Mouse (Mus musculus) lung, embryonic 14.5 days (tissue): Measurements from ENCODE around the gene Clic5. TPM values are rescaled to one million over a fixed set of nuclear protein-coding genes. Genes with fewer than 3 reads are reported as not detected.

Experiments
- ATAC-seq: fragments of 200-750 bp; cut with Nextera tagmentation; 2 replicates; pipeline ENCODE4 v1.8.0; 2017; ENCODE audit warnings: mild to moderate bottlenecking, moderate TSS enrichment, moderate library complexity; ENCODE audit not compliant: insufficient read depth
- DNase-seq: peaks from one replicate; pipeline ENCODE4 v3.0.0-alpha.2; 2015
- H3K27ac ChIP-seq: fragments of 300-500 bp; sonication (generic); 2 replicates; pipeline ENCODE4 v1.5.1; 2014; ENCODE audit warnings: low read depth, mild to moderate bottlenecking, moderate library complexity
- H3K27me3 ChIP-seq: fragments of 300-500 bp; sonication (generic); 2 replicates; pipeline ENCODE4 v1.6.1; 2014; ENCODE audit warnings: low read length, control low read depth; ENCODE audit not compliant: insufficient read depth
- H3K36me3 ChIP-seq: fragments of 300-500 bp; sonication (generic); 2 replicates; pipeline ENCODE4 v1.6.1; 2014; ENCODE audit warnings: control low read depth; ENCODE audit not compliant: insufficient read depth
- H3K4me1 ChIP-seq: fragments of 300-500 bp; sonication (generic); 2 replicates; pipeline ENCODE4 v1.6.1; 2014; ENCODE audit warnings: antibody characterized with exemption, control low read depth; ENCODE audit not compliant: insufficient read depth
- H3K4me2 ChIP-seq: fragments of 300-500 bp; sonication (generic); 2 replicates; pipeline ENCODE4 v1.6.1; 2014; ENCODE audit warnings: mild to moderate bottlenecking
- H3K4me3 ChIP-seq: fragments of 300-500 bp; sonication (generic); 2 replicates; pipeline ENCODE4 v1.5.1; 2014; ENCODE audit warnings: low read depth, low read length
- H3K9ac ChIP-seq: fragments of 300-500 bp; sonication (generic); 2 replicates; pipeline ENCODE4 v1.6.1; 2014
- H3K9me3 ChIP-seq: fragments of 300-500 bp; sonication (generic); 2 replicates; pipeline ENCODE4 v1.6.1; 2016; ENCODE audit warnings: low read depth, low read length, control low read depth
- CTCF ChIP-seq: IDR thresholded peaks from 2 replicates; pipeline ENCODE4 v1.5.1; 2016; ENCODE audit warnings: antibody characterized with exemption, low read depth
- WGBS: fragments of 180-500 bp; shearing (Covaris S2); extraction: QIAGEN DNeasy Blood & Tissue Kit; methylation state at CpG from one replicate; pipeline ENCODE4 v1.1.7; 2014; 5-methylcytosine and 5-hydroxymethylcytosine counted together
- polyA plus RNA-seq: library from polyadenylated mRNA; unstranded; fragments of >200 nt; fragmentation: Nextera tagmentation; extraction: Ambion mirVana; gene quantifications from 2 replicates; pipeline ENCODE4 v1.2.1, GENCODE M21; 2014

Clic5 gene
- polyA plus RNA-seq: 3.3 and 4.5 TPM in 2 replicates

GRCm38 (mm10) chr17:44188042-44188768 is at the start of gene Clic5:
Gene Clic5 (plus strand): TSS chr17:44188584.
- DNase-seq: peak; percentile 55
- H3K4me1 ChIP-seq: no peaks in the 10 kb centered on the region
- peak; percentile 65; the same call in 1 of the 2 replicates for ATAC-seq
- H3K27me3 ChIP-seq: peaks cover 26% of the 10 kb centered on the region
- peak within 1 kb of the TSS; percentile 39 for H3K4me3 ChIP-seq
- H3K9ac ChIP-seq: peak within 1 kb of the TSS; percentile 26; the same call in 1 of the 2 replicates
- no peak within 1 kb of the TSS for H3K27ac ChIP-seq
- no peaks in the 10 kb centered on the region for H3K9me3 ChIP-seq
- TF ChIP-seq CTCF: peak; percentile 47
- WGBS: 3% methylated on average over 24 of the region's 24 CpGs
- H3K4me2 ChIP-seq: peak within 1 kb of the TSS; percentile 74
- no peaks in the 10 kb centered on the region for H3K36me3 ChIP-seq

- ATAC-seq (no peak), DNase-seq (no peak)
- Histone ChIP-seq H3K27me3 (no peaks in the 10 kb centered on the region), H3K4me3 (no peak overlapping the region), H3K4me2 (no peak overlapping the region), H3K36me3 (no peaks in the 10 kb centered on the region), H3K9me3 (no peaks in the 10 kb centered on the region), H3K4me1 (no peaks in the 10 kb centered on the region), H3K27ac (no peak overlapping the region), H3K9ac (no peak overlapping the region)
- no peak for TF ChIP-seq CTCF
- 80% methylated on average over 1 of the region's 1 CpGs for WGBS
These were observed 42.6 kb upstream of the Clic5 start for GRCm38 (mm10) chr17:44145806-44146205.

- H3K4me3 ChIP-seq: no peak overlapping the region
- H3K9ac ChIP-seq: no peak overlapping the region
- WGBS: 87% methylated on average over 5 of the region's 5 CpGs
- ATAC-seq (no peak), DNase-seq (no peak)
- H3K4me1 ChIP-seq: peaks cover 5% of the 10 kb centered on the region; the same call in 1 of the 2 replicates
- H3K9me3 ChIP-seq: no peaks in the 10 kb centered on the region
- H3K4me2 ChIP-seq: no peak overlapping the region
- H3K36me3 ChIP-seq: no peaks in the 10 kb centered on the region
- no peaks in the 10 kb centered on the region for H3K27me3 ChIP-seq
- TF ChIP-seq CTCF: no peak
- H3K27ac ChIP-seq: no peak overlapping the region
These were observed 40.1 kb upstream of the Clic5 start for GRCm38 (mm10) chr17:44148109-44148846.

DNA sequence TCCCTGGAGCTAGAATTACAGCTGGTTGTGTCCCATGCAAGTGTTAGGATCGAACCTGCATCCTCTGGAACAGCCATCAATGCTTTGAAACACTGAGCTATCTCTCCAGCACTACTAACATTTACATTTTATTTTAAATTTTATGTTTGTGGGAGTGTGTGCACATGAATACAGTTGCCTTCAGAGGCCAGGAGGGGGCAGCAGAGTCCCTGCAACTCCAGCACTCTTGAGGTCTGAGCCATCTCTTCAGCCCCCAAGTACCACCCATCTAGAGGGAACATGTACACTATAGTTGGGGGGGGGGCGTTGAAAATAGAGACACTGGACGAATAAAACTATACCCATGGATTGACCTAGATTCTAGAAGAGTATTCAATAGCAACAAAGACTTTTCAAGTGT is 37.3 kb upstream of the Clic5 start:
- Histone ChIP-seq H3K4me2 (no peak overlapping the region), H3K4me1 (peaks cover 5% of the 10 kb centered on the region; the same call in 1 of the 2 replicates), H3K9ac (no peak overlapping the region), H3K4me3 (no peak overlapping the region), H3K27ac (no peak overlapping the region), H3K9me3 (no peaks in the 10 kb centered on the region), H3K36me3 (no peaks in the 10 kb centered on the region), H3K27me3 (no peaks in the 10 kb centered on the region)
- 75% methylated on average over 3 of the region's 3 CpGs for WGBS
- peak; percentile 62 for DNase-seq
- TF ChIP-seq CTCF: peak; percentile 75
- ATAC-seq: no peak

DNA sequence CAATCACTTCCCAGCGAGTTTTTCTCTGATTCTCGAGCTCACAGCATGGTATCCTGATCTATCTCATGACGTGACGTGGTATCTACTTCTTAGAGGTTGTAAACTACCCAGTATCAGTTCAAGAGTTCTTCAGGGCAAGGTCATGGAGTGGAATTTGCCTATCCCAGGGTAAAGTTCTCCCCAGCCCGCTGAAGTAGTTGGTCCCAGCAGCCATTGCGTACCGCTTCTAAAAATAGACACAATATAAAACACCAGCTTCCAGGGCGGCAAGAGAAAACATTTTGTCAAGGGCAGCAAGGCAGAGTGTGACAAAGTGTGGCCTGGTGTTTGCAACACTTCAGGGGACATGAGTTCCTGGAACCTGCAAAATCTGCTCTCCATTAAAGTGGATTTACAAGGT is 36.5 kb upstream of the Clic5 start:
- no peak overlapping the region for H3K4me2 ChIP-seq
- DNase-seq: no peak
- peaks cover 5% of the 10 kb centered on the region; the same call in 1 of the 2 replicates for H3K4me1 ChIP-seq
- no peak for ATAC-seq
- H3K9ac ChIP-seq: no peak overlapping the region
- WGBS: 47% methylated on average over 8 of the region's 8 CpGs
- no peak overlapping the region for H3K4me3 ChIP-seq
- TF ChIP-seq CTCF: no peak
- no peaks in the 10 kb centered on the region for H3K36me3 ChIP-seq
- no peak overlapping the region for H3K27ac ChIP-seq
- no peaks in the 10 kb centered on the region for H3K27me3 ChIP-seq
- no peaks in the 10 kb centered on the region for H3K9me3 ChIP-seq

- Histone ChIP-seq H3K4me2 (no peak overlapping the region), H3K4me1 (peaks cover 5% of the 10 kb centered on the region; the same call in 1 of the 2 replicates), H3K27ac (no peak overlapping the region), H3K9me3 (no peaks in the 10 kb centered on the region), H3K9ac (no peak overlapping the region), H3K36me3 (no peaks in the 10 kb centered on the region), H3K4me3 (no peak overlapping the region), H3K27me3 (no peaks in the 10 kb centered on the region)
- WGBS: 26% methylated on average over 5 of the region's 5 CpGs
- TF ChIP-seq CTCF: no peak
- DNase-seq: peak; percentile 60
- 0 out of 2 replicates have a peak, but pooled peaks have one; percentile 21 for ATAC-seq
These were observed 34.5 kb upstream of the Clic5 start for GRCm38 (mm10) chr17:44153871-44154270.

DNA sequence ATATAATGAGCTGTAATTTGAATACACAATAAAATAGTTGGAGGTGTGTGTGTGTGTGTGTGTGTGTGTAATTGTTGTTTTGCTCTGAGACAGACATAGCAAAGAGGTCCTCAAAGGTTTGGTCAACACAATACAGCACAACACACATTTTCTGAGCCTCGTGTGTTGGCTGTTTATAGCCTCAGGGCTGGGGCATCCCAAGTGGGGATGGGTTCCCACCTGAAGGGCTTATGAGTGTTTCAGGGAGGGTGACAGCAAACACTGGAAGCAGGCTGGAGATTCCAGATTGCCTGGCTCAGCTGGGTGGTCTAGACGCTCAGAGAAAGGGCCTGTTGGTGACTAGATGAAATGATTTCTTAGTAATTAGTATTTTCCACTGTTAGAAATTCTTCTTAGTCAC is 33.2 kb upstream of the Clic5 start:
- Histone ChIP-seq H3K4me1 (peaks cover 5% of the 10 kb centered on the region; the same call in 1 of the 2 replicates), H3K27me3 (no peaks in the 10 kb centered on the region), H3K4me3 (no peak overlapping the region), H3K4me2 (no peak overlapping the region), H3K9me3 (no peaks in the 10 kb centered on the region), H3K36me3 (no peaks in the 10 kb centered on the region), H3K27ac (no peak overlapping the region), H3K9ac (no peak overlapping the region)
- WGBS: 46% methylated on average over 2 of the region's 2 CpGs
- DNase-seq (no peak), ATAC-seq (no peak)
- no peak for TF ChIP-seq CTCF
